Mouse (Mus musculus): ENCODE data around the gene Tasp1. TPM values are rescaled to one million over a fixed set of nuclear protein-coding genes. Genes with fewer than 3 reads are reported as not detected.

Tasp1 gene
- total and polyA plus RNA-seq, 3 experiments = 17.0 to 31.5 TPM; not detected in 1

DNA sequence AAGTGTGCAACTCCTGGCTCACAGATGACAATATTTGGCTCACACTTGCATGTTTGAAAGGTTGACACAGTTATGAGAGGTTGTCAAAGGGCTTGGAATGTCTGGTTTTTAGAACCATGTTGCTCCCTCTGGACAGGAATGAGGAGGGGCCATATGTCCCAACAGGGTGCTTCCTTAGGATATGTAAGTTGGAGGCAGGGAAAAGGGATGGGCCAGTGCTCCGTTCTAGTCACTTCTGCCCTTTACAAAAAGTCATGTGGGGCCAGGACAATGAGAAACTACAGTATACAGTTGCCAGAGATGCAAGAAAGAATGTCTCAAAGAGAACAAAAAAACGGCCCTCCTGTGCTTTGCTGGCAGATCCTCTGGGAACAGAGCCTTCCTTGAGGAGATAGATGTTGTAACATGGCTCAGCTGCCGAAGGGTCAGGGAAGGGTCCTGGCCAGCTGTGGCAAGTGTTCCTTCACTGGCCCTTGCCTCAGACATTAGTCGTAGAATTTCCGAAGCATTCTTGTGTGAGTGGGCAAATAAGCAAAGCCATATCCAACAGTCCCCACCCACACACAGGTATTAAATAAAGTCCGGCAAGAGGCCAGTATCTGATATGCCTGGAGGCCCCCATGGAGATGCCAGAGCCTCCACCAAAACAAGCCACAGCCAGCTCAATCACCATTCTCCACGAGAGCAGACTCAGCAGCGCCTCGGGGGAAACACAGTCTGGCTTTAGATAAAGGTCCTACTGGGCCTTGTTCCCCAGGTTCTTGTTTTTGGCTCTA lies 274.1 kb downstream of the Tasp1 start:
- H3K27ac ChIP-seq (ENCODE audit: control insufficient read depth, low read depth, low read length) = no peak overlapping the region
- no peaks in the 10 kb centered on the region; a peak in 1 of 4 replicates for H3K27me3 ChIP-seq (ENCODE audit: control insufficient read depth in 1 of 2, insufficient read depth in 2 of 2, low read length in 2 of 2)
- no peak overlapping the region for H3K9ac ChIP-seq (ENCODE audit: control insufficient read depth, low read depth, low read length, poor library complexity, severe bottlenecking)
- H3K4me3 ChIP-seq (ENCODE audit: control insufficient read depth in 1 of 2, insufficient read depth in 1 of 2, low read depth in 2 of 2, low read length in 2 of 2) = no peak overlapping the region
- H3K4me1 ChIP-seq (ENCODE audit: control insufficient read depth in 1 of 2, insufficient read depth in 2 of 2, low read length in 2 of 2) = no peaks in the 10 kb centered on the region
- DNase-seq (ENCODE audit: low read depth, low spot score) = no peak
- TF ChIP-seq MAFK (IDR thresholded peaks at IDR 0.05; ENCODE audit: borderline replicate concordance, low read depth, low read length) (no peak), ZKSCAN1 (IDR thresholded peaks at IDR 0.05; ENCODE audit: low read depth, low read length) (no peak), RCOR1 (IDR thresholded peaks at IDR 0.05; ENCODE audit: low read depth, low read length) (no peak), GABPA (IDR thresholded peaks at IDR 0.05; ENCODE audit: low read depth, low read length) (no peak), E2F4 (IDR thresholded peaks at IDR 0.05; ENCODE audit: borderline replicate concordance, low read depth, low read length) (no peak), HCFC1 (IDR thresholded peaks at IDR 0.05; ENCODE audit: low read depth, low read length) (no peak), JUND (IDR thresholded peaks at IDR 0.05; ENCODE audit: low read depth, low read length) (no peak), ZNF384 (IDR thresholded peaks at IDR 0.05; ENCODE audit: low read depth, low read length) (no peak), CHD1 (IDR thresholded peaks at IDR 0.05; ENCODE audit: low read depth, low read length) (no peak), USF2 (IDR thresholded peaks at IDR 0.05; ENCODE audit: borderline replicate concordance in 1 of 2, insufficient read depth in 1 of 2, low read depth in 1 of 2, low read length in 2 of 2) (no peak), TBP (IDR thresholded peaks at IDR 0.05; ENCODE audit: low read depth, low read length) (no peak)
- H3K36me3 ChIP-seq (ENCODE audit: control insufficient read depth in 1 of 2, insufficient read depth in 2 of 2, low read length in 2 of 2) = no peaks in the 10 kb centered on the region
- H3K9me3 ChIP-seq (replicated peaks; ENCODE audit: insufficient read depth, low read length) = no peaks in the 10 kb centered on the region
- H3K79me2 ChIP-seq (ENCODE audit: control insufficient read depth, insufficient read depth, low read length, poor library complexity) = no peaks in the 10 kb centered on the region

DNA sequence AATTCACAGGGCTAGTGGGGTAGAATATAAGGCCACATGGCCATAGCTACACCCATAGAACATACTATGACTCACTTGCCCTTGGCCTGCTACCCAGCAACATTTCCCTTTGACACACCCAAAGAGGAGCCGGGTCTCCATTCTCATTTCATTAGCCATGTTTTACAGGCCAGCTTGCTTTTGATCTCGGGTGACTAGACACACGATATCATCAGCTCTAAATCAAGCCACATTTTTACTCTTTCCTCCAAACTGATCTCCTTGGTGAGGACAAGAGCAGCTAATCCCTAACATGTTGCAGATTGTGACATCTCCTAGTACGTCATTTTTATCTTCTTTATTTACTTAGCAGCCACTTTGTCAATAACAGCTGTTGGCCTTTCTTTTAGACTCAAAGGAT lies 277.9 kb downstream of the Tasp1 start:
- no peaks in the 10 kb centered on the region for H3K79me2 ChIP-seq (ENCODE audit: control insufficient read depth, insufficient read depth, low read length, poor library complexity)
- no peaks in the 10 kb centered on the region for H3K4me1 ChIP-seq (ENCODE audit: control insufficient read depth in 1 of 2, insufficient read depth in 2 of 2, low read length in 2 of 2)
- TF ChIP-seq MAFK (IDR thresholded peaks at IDR 0.05; ENCODE audit: borderline replicate concordance, low read depth, low read length) = no peak
- TF ChIP-seq CHD2 (IDR thresholded peaks at IDR 0.05; ENCODE audit: low read length) = no peak
- TF ChIP-seq MAX (IDR thresholded peaks at IDR 0.05; ENCODE audit: low read length) = no peak
- no peak for TF ChIP-seq TBP (IDR thresholded peaks at IDR 0.05; ENCODE audit: low read depth, low read length)
- no peak for TF ChIP-seq JUND (IDR thresholded peaks at IDR 0.05; ENCODE audit: low read depth, low read length)
- TF ChIP-seq POLR2AphosphoS5 (IDR thresholded peaks at IDR 0.05; ENCODE audit: borderline replicate concordance, low read depth, low read length) = no peak
- no peak for TF ChIP-seq BHLHE40 (IDR thresholded peaks at IDR 0.05; ENCODE audit: borderline replicate concordance, low read depth, low read length)
- no peak for TF ChIP-seq MYB (IDR thresholded peaks at IDR 0.05; ENCODE audit: low read depth, low read length)
- TF ChIP-seq USF1 (IDR thresholded peaks at IDR 0.05; ENCODE audit: low read depth, low read length) = no peak
- TF ChIP-seq UBTF (IDR thresholded peaks at IDR 0.05; ENCODE audit: borderline replicate concordance, insufficient read depth, low read depth, low read length) = no peak
- no peak for TF ChIP-seq USF2 (IDR thresholded peaks at IDR 0.05; ENCODE audit: borderline replicate concordance in 1 of 2, insufficient read depth in 1 of 2, low read depth in 1 of 2, low read length in 2 of 2)
- H3K36me3 ChIP-seq (ENCODE audit: control insufficient read depth in 1 of 2, insufficient read depth in 2 of 2, low read length in 2 of 2) = no peaks in the 10 kb centered on the region
- no peak for DNase-seq (ENCODE audit: low read depth, low spot score)
- no peaks in the 10 kb centered on the region for H3K27me3 ChIP-seq (ENCODE audit: control insufficient read depth in 1 of 2, insufficient read depth in 2 of 2, low read length in 2 of 2)
- no peak overlapping the region for H3K9ac ChIP-seq (ENCODE audit: control insufficient read depth, low read depth, low read length, poor library complexity, severe bottlenecking)
- H3K9me3 ChIP-seq (replicated peaks; ENCODE audit: insufficient read depth, low read length) = no peaks in the 10 kb centered on the region
- no peak overlapping the region for H3K27ac ChIP-seq (ENCODE audit: control insufficient read depth, low read depth, low read length)
- no peak overlapping the region for H3K4me3 ChIP-seq (ENCODE audit: control insufficient read depth in 1 of 2, insufficient read depth in 1 of 2, low read depth in 2 of 2, low read length in 2 of 2)
